Mouse (Mus musculus) liver, postnatal 0 days (tissue): ENCODE measurements around the gene Hmg20b.

Experiments used
- CTCF ChIP-seq: sonication (generic); IDR thresholded peaks from 2 replicates; pipeline ENCODE4 v1.5.1; 2016; ENCODE audit warnings: antibody characterized with exemption, low read depth
- EP300 ChIP-seq: IDR thresholded peaks from 2 replicates; pipeline ENCODE4 v1.6.1; 2016; ENCODE audit warnings: antibody characterized with exemption, low read depth, mild to moderate bottlenecking

GRCm38 (mm10) chr10:81392781-81393185 is 42.5 kb upstream of the Hmg20b start, which contains the start of gene Smim24:
- no peak for TF ChIP-seq CTCF
- no peak for TF ChIP-seq EP300
